Mouse (Mus musculus) cerebellum, adult (tissue): Measurements from ENCODE around the gene Trim21.

ENCODE experiments used
- ATAC-seq: cut with Nextera tagmentation; 2 replicates; pipeline ENCODE4 v1.9.2; 2017; ENCODE audit warnings: mild to moderate bottlenecking, moderate library complexity, mixed read lengths; ENCODE audit not compliant: insufficient number of reproducible peaks, low FRiP score, low TSS enrichment

The Trim21 gene

GRCm38 (mm10) chr7:102508666-102509065, 56.6 kb downstream of the Trim21 start:
- no peak for ATAC-seq

- no peak for ATAC-seq
Observed at GRCm38 (mm10) chr7:102508066-102508465, 57.2 kb downstream of the Trim21 start.
